Mouse (Mus musculus): Measurements from ENCODE around the gene Fermt1.

Gene Fermt1

GRCm38 (mm10) chr2:132945326-132946207 is at the start of gene Fermt1:
TSS of gene Fermt1 (minus strand) at chr2:132945906.
- DNase-seq (ENCODE audit: low spot score) = peak; percentile 33

- no peak for DNase-seq (ENCODE audit: low spot score)
Observed at GRCm38 (mm10) chr2:132992659-132993531, 47.2 kb upstream of the Fermt1 start.

- no peak for DNase-seq (ENCODE audit: low spot score)
Observed at GRCm38 (mm10) chr2:132989778-132990564, 44.3 kb upstream of the Fermt1 start.

GRCm38 (mm10) chr2:132973346-132973745 is 27.6 kb upstream of the Fermt1 start:
- no peak for DNase-seq (ENCODE audit: low spot score)

- DNase-seq (ENCODE audit: low spot score) = peak; percentile 80
Observed at GRCm38 (mm10) chr2:132970772-132971173, 25.1 kb upstream of the Fermt1 start.

- no peak for DNase-seq (ENCODE audit: low spot score)
Observed at GRCm38 (mm10) chr2:132957786-132958185, 12.1 kb upstream of the Fermt1 start.

- peak; percentile 77 for DNase-seq (ENCODE audit: low spot score)
Observed at GRCm38 (mm10) chr2:132952197-132952596, 6.5 kb upstream of the Fermt1 start.

- no peak for DNase-seq (ENCODE audit: low spot score)
Observed at GRCm38 (mm10) chr2:132948174-132948573, 2.5 kb upstream of the Fermt1 start.

- no peak for DNase-seq (ENCODE audit: low spot score)
Observed at GRCm38 (mm10) chr2:132946976-132947375, 1.3 kb upstream of the Fermt1 start.

- DNase-seq (ENCODE audit: low spot score) = peak; percentile 37
Observed at GRCm38 (mm10) chr2:132944711-132945325, 888 bp downstream of the Fermt1 start.

GRCm38 (mm10) chr2:132943997-132944396 is 1.7 kb downstream of the Fermt1 start:
- DNase-seq (ENCODE audit: low spot score) = no peak

- no peak for DNase-seq (ENCODE audit: low spot score)
Observed at GRCm38 (mm10) chr2:132943596-132943995, 2.1 kb downstream of the Fermt1 start.

GRCm38 (mm10) chr2:132939056-132939455 is 6.7 kb downstream of the Fermt1 start:
- no peak for DNase-seq (ENCODE audit: low spot score)

GRCm38 (mm10) chr2:132936176-132936575 is 9.5 kb downstream of the Fermt1 start:
- DNase-seq (ENCODE audit: low spot score) = no peak

GRCm38 (mm10) chr2:132934711-132935110 is 11.0 kb downstream of the Fermt1 start:
- DNase-seq (ENCODE audit: low spot score) = no peak

GRCm38 (mm10) chr2:132934142-132934541 is 11.6 kb downstream of the Fermt1 start:
- no peak for DNase-seq (ENCODE audit: low spot score)

- no peak for DNase-seq (ENCODE audit: low spot score)
Observed at GRCm38 (mm10) chr2:132928999-132929398, 16.7 kb downstream of the Fermt1 start.

GRCm38 (mm10) chr2:132927871-132928270 is 17.8 kb downstream of the Fermt1 start:
- no peak for DNase-seq (ENCODE audit: low spot score)

GRCm38 (mm10) chr2:132927298-132927697 is 18.4 kb downstream of the Fermt1 start:
- DNase-seq (ENCODE audit: low spot score) = no peak

GRCm38 (mm10) chr2:132923290-132924085 is 22.2 kb downstream of the Fermt1 start:
- DNase-seq (ENCODE audit: low spot score) = no peak

All from embryo, embryonic 10.5 days (tissue).